ENCODE assay signal across 11 mouse cellular contexts in the genomic region with DNA sequence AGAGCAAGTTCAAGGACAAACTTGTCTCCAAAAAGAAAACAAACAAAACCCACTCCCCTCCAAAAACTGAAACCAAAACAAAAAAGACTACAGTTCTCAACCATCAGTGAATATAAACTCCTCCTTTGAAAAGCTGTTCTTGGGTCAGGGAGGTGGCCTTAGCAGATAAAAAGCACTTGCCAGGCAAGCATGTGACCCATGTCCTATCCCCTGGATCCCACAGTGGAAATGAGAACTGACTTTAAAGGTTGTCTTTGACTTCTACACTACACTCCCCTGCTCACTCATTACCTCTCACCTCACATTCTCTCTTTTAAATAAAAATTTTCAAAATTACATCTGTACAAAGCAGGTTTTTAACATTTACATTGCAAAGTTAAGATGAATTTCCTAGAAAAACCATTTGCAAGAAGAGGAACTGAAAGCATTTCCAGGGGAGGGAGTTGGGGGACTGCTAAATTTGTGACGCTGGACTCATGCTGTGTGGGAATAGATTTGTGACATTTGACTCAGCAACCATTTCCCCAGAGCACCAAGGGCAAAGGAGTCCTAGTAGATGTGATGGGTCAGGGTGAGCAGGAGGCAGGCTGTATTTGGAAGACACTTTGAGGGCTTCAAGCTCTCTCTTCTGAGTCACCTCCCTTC. TPM values are rescaled to one million over a fixed set of nuclear protein-coding genes. Genes with fewer than 3 reads are reported as not detected.
A peak's percentile ranks its signal among the peaks of the same experiment; 100 is the strongest.
DNase-seq lines count a peak whose midpoint lies in the region; ATAC-seq and TF ChIP-seq lines count a peak whose summit lies in the region.
"Had no signal": no experiment of that assay in that cellular context is flagged by ENCODE, and none has a peak within 500 bp of the region (broad histone marks: within the 10 kb centered on the region; RNA-seq: fewer than 3 reads in every experiment).

No protein-coding gene starts in this region.

- H3K9ac ChIP-seq in hindbrain, embryonic 15.5 days: no peak overlapping the region
- H3K9ac ChIP-seq in hindbrain, embryonic 11.5 days (ENCODE audit: low read depth, low read length): no peak overlapping the region
- no peak overlapping the region for H3K9ac ChIP-seq in MEL (ENCODE audit: control insufficient read depth, low read depth, low read length, poor library complexity, severe bottlenecking)

- H3K9me3 ChIP-seq in hindbrain, embryonic 15.5 days: no peaks in the 10 kb centered on the region
- H3K9me3 ChIP-seq in hindbrain, embryonic 11.5 days (ENCODE audit: control insufficient read depth, low read length): no peaks in the 10 kb centered on the region
- no peaks in the 10 kb centered on the region for H3K9me3 ChIP-seq in MEL (replicated peaks; ENCODE audit: insufficient read depth, low read length)

- 26% methylated on average over 1 of the region's 1 CpGs for WGBS in hindbrain, embryonic 15.5 days
- WGBS in hindbrain, embryonic 11.5 days: 50% methylated on average over 1 of the region's 1 CpGs

- TF ChIP-seq EP300 in MEL (IDR thresholded peaks at IDR 0.05; ENCODE audit: low read depth in 1 of 2, low read length in 2 of 2): peak in 1 of 2 experiments; percentile 40; a peak in 2 of 4 replicates

- no peak for ATAC-seq in hindbrain, embryonic 15.5 days (ENCODE audit: low FRiP score, low read depth)
- ATAC-seq in hindbrain, embryonic 11.5 days (ENCODE audit: low FRiP score): no peak
- peak; percentile 32; the same call in 1 of the 2 replicates for ATAC-seq in megakaryocyte progenitor cell, adult 5-6 weeks (replicated peaks; ENCODE audit: poor library complexity)
- ATAC-seq in erythroid progenitor cell, adult 5-6 weeks (replicated peaks; ENCODE audit: low FRiP score, poor library complexity, severe bottlenecking): no peak
- ATAC-seq: inflammation-experienced regulatory T-cells, adult 6 months had no signal

- no peak for TF ChIP-seq CTCF in MEL (IDR thresholded peaks at IDR 0.05 in 2 of 3, conservative IDR thresholded peaks at IDR 0.05 in 1 of 3; ENCODE audit: control insufficient read depth in 1 of 3, insufficient read depth in 1 of 3, low read depth in 2 of 3, low read length in 3 of 3, poor library complexity in 1 of 3, severe bottlenecking in 1 of 3)

- H3K36me3 ChIP-seq in hindbrain, embryonic 15.5 days: no peaks in the 10 kb centered on the region
- no peaks in the 10 kb centered on the region for H3K36me3 ChIP-seq in hindbrain, embryonic 11.5 days (ENCODE audit: control insufficient read depth, insufficient read depth, low read length)
- H3K36me3 ChIP-seq in MEL (ENCODE audit: control insufficient read depth in 1 of 2, insufficient read depth in 2 of 2, low read length in 2 of 2): peaks cover 0 to 18% of the 10 kb centered on the region in 2 experiments; a peak in 2 of 4 replicates

- no peak for TF ChIP-seq POLR2A in MEL (IDR thresholded peaks at IDR 0.05; ENCODE audit: control insufficient read depth in 1 of 2, insufficient read depth in 1 of 2, low read depth in 1 of 2, low read length in 2 of 2, poor library complexity in 1 of 2)

- peaks cover 5% of the 10 kb centered on the region for H3K79me2 ChIP-seq in MEL (ENCODE audit: control insufficient read depth, insufficient read depth, low read length, poor library complexity)

- H3K4me3 ChIP-seq in hindbrain, embryonic 15.5 days: no peak overlapping the region
- H3K4me3 ChIP-seq in hindbrain, embryonic 11.5 days (ENCODE audit: low read depth, low read length): no peak overlapping the region
- H3K4me3 ChIP-seq in MEL (ENCODE audit: control insufficient read depth in 1 of 2, insufficient read depth in 1 of 2, low read depth in 2 of 2, low read length in 2 of 2): no peak overlapping the region

- H3K4me2 ChIP-seq in hindbrain, embryonic 15.5 days: no peak overlapping the region
- no peak overlapping the region for H3K4me2 ChIP-seq in hindbrain, embryonic 11.5 days (replicated peaks; ENCODE audit: low read depth, low read length)

- peaks cover 46% of the 10 kb centered on the region for H3K4me1 ChIP-seq in hindbrain, embryonic 15.5 days (replicated peaks)
- H3K4me1 ChIP-seq in hindbrain, embryonic 11.5 days (replicated peaks; ENCODE audit: control insufficient read depth, insufficient read depth, low read length): no peaks in the 10 kb centered on the region
- H3K4me1 ChIP-seq in MEL (ENCODE audit: control insufficient read depth in 1 of 2, insufficient read depth in 2 of 2, low read length in 2 of 2): peaks cover 5 to 22% of the 10 kb centered on the region in 2 experiments

- no peaks in the 10 kb centered on the region for H3K27me3 ChIP-seq in hindbrain, embryonic 15.5 days
- H3K27me3 ChIP-seq in hindbrain, embryonic 11.5 days (ENCODE audit: control insufficient read depth, insufficient read depth, low read length): no peaks in the 10 kb centered on the region
- no peaks in the 10 kb centered on the region for H3K27me3 ChIP-seq in MEL (ENCODE audit: control insufficient read depth in 1 of 2, insufficient read depth in 2 of 2, low read length in 2 of 2)

- no peak for DNase-seq in hindbrain, embryonic 11.5 days (ENCODE audit: low spot score)
- DNase-seq in MEL (ENCODE audit: low read depth, low spot score): peak; percentile 70
- DNase-seq in adrenal gland, postnatal 25 days: peak; percentile 15
- no peak for DNase-seq in frontal cortex, postnatal 14 days (ENCODE audit: low spot score in 2 of 2)
- DNase-seq: cerebellum, adult 11 months; lung, postnatal 4 days; thymus, postnatal 25 days had no signal

- TF ChIP-seq RAD21 in MEL (IDR thresholded peaks at IDR 0.05; ENCODE audit: low read depth, low read length): no peak

- peak overlapping the region; percentile 75; the same call in 1 of the 2 replicates for H3K27ac ChIP-seq in hindbrain, embryonic 15.5 days (replicated peaks)
- H3K27ac ChIP-seq in hindbrain, embryonic 11.5 days (ENCODE audit: low read depth, low read length): no peak overlapping the region
- no peak overlapping the region for H3K27ac ChIP-seq in MEL (ENCODE audit: control insufficient read depth, low read depth, low read length)

TF ChIP-seq in MEL, 35 proteins besides CTCF, POLR2A, EP300 and RAD21:
- TF ChIP-seq KAT2A (conservative IDR thresholded peaks at IDR 0.05; ENCODE audit: low read depth, low read length) (no peak), GATA1 (IDR thresholded peaks at IDR 0.05; ENCODE audit: low read depth, low read length) (peak; percentile 22; the same call in 1 of the 2 replicates), CHD1 (IDR thresholded peaks at IDR 0.05; ENCODE audit: low read depth, low read length) (no peak), USF1 (IDR thresholded peaks at IDR 0.05; ENCODE audit: low read depth, low read length) (peak; percentile 72; the same call in 1 of the 2 replicates), NELFE (IDR thresholded peaks at IDR 0.05; ENCODE audit: low read depth, low read length) (no peak), ETS1 (IDR thresholded peaks at IDR 0.05; ENCODE audit: low read depth, low read length) (no peak), MYC (IDR thresholded peaks at IDR 0.05; ENCODE audit: low read depth, low read length) (0 out of 2 replicates have a peak, but pooled peaks have one; percentile 26), ZKSCAN1 (IDR thresholded peaks at IDR 0.05; ENCODE audit: low read depth, low read length) (no peak)

RNA-seq across cellular contexts. Expression of gene Dip2b, which starts 42.5 kb away (rescaled TPM):
- 16.7 and 17.5 TPM in 2 replicates for polyA plus RNA-seq in hindbrain, embryonic 15.5 days (2015; fragmentation: Nextera tagmentation; extraction: Ambion mirVana)
- 24.1 and 29.6 TPM in 2 replicates for polyA plus RNA-seq in hindbrain, embryonic 11.5 days (2014; fragmentation: Nextera tagmentation; extraction: Ambion mirVana)
- 15.4 and 17.8 TPM in 2 replicates for total RNA-seq in MEL (2012; rRNA removed)
- 10 to 100 TPM; 13.9 to 68.9 TPM for polyA plus RNA-seq in MEL (2012; ENCODE audit: insufficient read depth in 1 of 2, insufficient read length in 2 of 2, low read depth in 1 of 2, low replicate concordance in 2 of 2, missing spikeins in 1 of 2)
- total RNA-seq in adrenal gland, postnatal 25 days (2021): 17.9 and 19.9 TPM in 2 replicates
- 17.5 and 17.6 TPM in 2 replicates for total RNA-seq in megakaryocyte progenitor cell, adult 5-6 weeks (2015)
- 10.2 TPM in 2 replicates for total RNA-seq in megakaryocyte progenitor cell, adult 5-6 weeks (2017)
- 3.6 and 5.4 TPM in 2 replicates for total RNA-seq in erythroid progenitor cell, adult 5-6 weeks (2015; ENCODE audit: low replicate concordance)
- total RNA-seq in erythroid progenitor cell, adult 5-6 weeks (2017; ENCODE audit: low replicate concordance): 6.3 and 9.8 TPM in 2 replicates

Comparison
In these comparisons a context has a peak if more than half of its experiments do, and no peak if none do; other contexts are left out.
1. DNase-seq: peak in MEL (single experiment) and adrenal gland, postnatal 25 days (single experiment); none in hindbrain, embryonic 11.5 days (single experiment) and frontal cortex, postnatal 14 days (0 of 2).